Mouse (Mus musculus): ENCODE measurements at regions not wholly inside any gene's neighbourhood (a gene's known extent, or its start where the extent isn't known, plus 50 kb on each side); places are given as distances from the start of the nearest gene placed in this dataset.

DNA sequence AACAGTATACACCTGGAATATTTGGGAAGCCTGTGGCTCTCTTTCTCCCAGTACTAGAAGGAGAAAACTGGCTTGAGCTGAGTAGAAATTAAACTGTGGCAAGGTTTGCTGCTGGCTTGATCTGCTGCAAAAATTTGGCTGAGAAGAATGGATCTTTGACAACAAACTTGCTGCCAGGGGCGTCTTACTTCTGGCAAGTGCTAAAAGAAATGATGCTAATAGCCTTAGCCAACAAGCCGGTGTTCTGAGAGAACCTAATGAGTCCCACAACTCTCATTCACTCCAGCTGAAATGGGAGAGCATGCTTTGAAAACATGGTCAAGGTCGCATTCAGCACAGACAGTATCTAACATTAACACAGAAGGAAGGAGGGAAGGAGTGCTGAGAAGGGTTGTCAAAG, 885.8 kb upstream of the Ddx18 start:
- H3K4me1 ChIP-seq (ENCODE audit: control insufficient read depth, insufficient read depth, low read length): no peaks in the 10 kb centered on the region
- no peaks in the 10 kb centered on the region for H3K9me3 ChIP-seq (replicated peaks; ENCODE audit: control insufficient read depth, low read length)
- 68% methylated on average over 3 of the region's 3 CpGs for WGBS (ENCODE audit: insufficient replicate concordance)
- no peaks in the 10 kb centered on the region for H3K27me3 ChIP-seq (ENCODE audit: control insufficient read depth, insufficient read depth, low read length)
- no peak overlapping the region for H3K9ac ChIP-seq (ENCODE audit: low read depth, low read length)
- H3K27ac ChIP-seq (ENCODE audit: low read depth, low read length): no peak overlapping the region
- H3K4me3 ChIP-seq (ENCODE audit: low read depth, low read length): no peak overlapping the region
- ATAC-seq (replicated peaks; ENCODE audit: insufficient number of reproducible peaks, low FRiP score, low TSS enrichment): no peak
- H3K4me2 ChIP-seq: no peak overlapping the region
- no peaks in the 10 kb centered on the region for H3K36me3 ChIP-seq (ENCODE audit: control insufficient read depth, insufficient read depth, low read length)

DNA sequence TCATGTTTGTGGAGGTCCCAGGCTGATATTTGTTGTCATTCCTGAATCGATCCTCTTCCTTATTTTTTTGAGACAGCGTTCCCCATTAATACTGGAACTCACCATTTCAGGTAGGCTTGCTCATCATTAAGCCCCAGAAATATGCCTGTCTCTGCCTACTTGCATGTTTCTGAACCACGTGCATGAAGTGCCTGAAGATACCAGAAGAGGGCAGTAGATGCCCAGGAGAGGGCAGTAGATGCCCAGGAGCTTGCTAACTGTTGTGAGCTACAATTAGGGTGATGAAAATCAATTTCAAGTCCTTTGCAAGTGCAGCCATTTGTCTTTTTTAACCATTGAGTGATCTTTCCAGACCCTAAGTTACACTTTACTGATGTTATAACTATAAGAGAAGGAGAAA, 871.6 kb upstream of the Ddx18 start:
- ATAC-seq (replicated peaks; ENCODE audit: insufficient number of reproducible peaks, low FRiP score, low TSS enrichment): no peak
- no peak overlapping the region for H3K9ac ChIP-seq (ENCODE audit: low read depth, low read length)
- H3K27ac ChIP-seq (ENCODE audit: low read depth, low read length): no peak overlapping the region
- no peak overlapping the region for H3K4me2 ChIP-seq
- H3K9me3 ChIP-seq (replicated peaks; ENCODE audit: control insufficient read depth, low read length): no peaks in the 10 kb centered on the region
- no peaks in the 10 kb centered on the region for H3K36me3 ChIP-seq (ENCODE audit: control insufficient read depth, insufficient read depth, low read length)
- H3K27me3 ChIP-seq (ENCODE audit: control insufficient read depth, insufficient read depth, low read length): no peaks in the 10 kb centered on the region
- no peaks in the 10 kb centered on the region for H3K4me1 ChIP-seq (ENCODE audit: control insufficient read depth, insufficient read depth, low read length)
- no peak overlapping the region for H3K4me3 ChIP-seq (ENCODE audit: low read depth, low read length)
- WGBS (ENCODE audit: insufficient replicate concordance): 68% methylated on average over 3 of the region's 3 CpGs

DNA sequence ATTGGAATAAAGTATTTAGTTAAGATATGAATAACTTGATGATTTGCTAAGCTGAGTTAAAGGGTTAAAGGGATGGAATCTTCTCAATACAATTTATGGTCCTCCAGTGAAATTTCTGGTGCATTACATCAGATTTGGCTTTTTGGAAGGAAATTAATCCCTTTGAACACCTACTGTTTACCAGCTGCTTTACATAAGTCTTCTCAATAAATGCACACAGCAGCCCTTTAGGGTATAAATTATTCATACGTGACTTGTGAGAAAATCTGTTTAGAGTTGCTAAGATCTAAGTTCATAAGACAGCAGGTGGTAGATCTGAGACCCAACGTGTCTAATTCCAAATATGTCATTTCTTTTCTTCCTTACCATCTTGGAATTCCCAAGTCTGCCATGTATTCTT, 855.7 kb upstream of the Ddx18 start:
- no peak for ATAC-seq (replicated peaks; ENCODE audit: insufficient number of reproducible peaks, low FRiP score, low TSS enrichment)
- Histone ChIP-seq H3K4me2 (no peak overlapping the region), H3K27ac (ENCODE audit: low read depth, low read length) (no peak overlapping the region), H3K36me3 (ENCODE audit: control insufficient read depth, insufficient read depth, low read length) (no peaks in the 10 kb centered on the region), H3K9me3 (replicated peaks; ENCODE audit: control insufficient read depth, low read length) (no peaks in the 10 kb centered on the region), H3K4me1 (ENCODE audit: control insufficient read depth, insufficient read depth, low read length) (no peaks in the 10 kb centered on the region), H3K27me3 (ENCODE audit: control insufficient read depth, insufficient read depth, low read length) (no peaks in the 10 kb centered on the region), H3K4me3 (ENCODE audit: low read depth, low read length) (no peak overlapping the region), H3K9ac (ENCODE audit: low read depth, low read length) (no peak overlapping the region)
- 71% methylated on average over 2 of the region's 2 CpGs for WGBS (ENCODE audit: insufficient replicate concordance)

DNA sequence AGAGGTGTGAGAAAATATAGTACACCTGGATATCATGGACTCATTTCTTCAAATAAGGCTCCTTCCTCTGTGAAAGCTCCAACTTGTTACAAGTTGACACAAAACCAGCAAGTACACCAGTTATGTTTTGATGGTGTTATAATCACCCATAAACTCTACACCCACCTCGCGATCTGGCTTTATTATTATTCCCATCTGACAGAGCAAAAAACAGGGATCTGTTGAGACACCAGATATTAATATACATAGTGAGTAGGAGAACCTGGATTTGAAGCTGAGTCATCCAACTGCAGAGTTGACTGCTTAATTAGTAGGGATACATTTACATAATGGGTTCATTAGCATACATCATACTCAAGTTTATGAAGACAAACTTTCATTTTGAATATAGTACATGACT, 828.6 kb upstream of the Ddx18 start:
- Histone ChIP-seq H3K4me1 (ENCODE audit: control insufficient read depth, insufficient read depth, low read length) (no peaks in the 10 kb centered on the region), H3K9ac (ENCODE audit: low read depth, low read length) (no peak overlapping the region), H3K4me2 (no peak overlapping the region), H3K4me3 (ENCODE audit: low read depth, low read length) (no peak overlapping the region), H3K27me3 (ENCODE audit: control insufficient read depth, insufficient read depth, low read length) (no peaks in the 10 kb centered on the region), H3K27ac (ENCODE audit: low read depth, low read length) (no peak overlapping the region), H3K36me3 (ENCODE audit: control insufficient read depth, insufficient read depth, low read length) (no peaks in the 10 kb centered on the region), H3K9me3 (replicated peaks; ENCODE audit: control insufficient read depth, low read length) (no peaks in the 10 kb centered on the region)
- WGBS (ENCODE audit: insufficient replicate concordance): 95% methylated on average over 2 of the region's 2 CpGs
- ATAC-seq (replicated peaks; ENCODE audit: insufficient number of reproducible peaks, low FRiP score, low TSS enrichment): no peak

DNA sequence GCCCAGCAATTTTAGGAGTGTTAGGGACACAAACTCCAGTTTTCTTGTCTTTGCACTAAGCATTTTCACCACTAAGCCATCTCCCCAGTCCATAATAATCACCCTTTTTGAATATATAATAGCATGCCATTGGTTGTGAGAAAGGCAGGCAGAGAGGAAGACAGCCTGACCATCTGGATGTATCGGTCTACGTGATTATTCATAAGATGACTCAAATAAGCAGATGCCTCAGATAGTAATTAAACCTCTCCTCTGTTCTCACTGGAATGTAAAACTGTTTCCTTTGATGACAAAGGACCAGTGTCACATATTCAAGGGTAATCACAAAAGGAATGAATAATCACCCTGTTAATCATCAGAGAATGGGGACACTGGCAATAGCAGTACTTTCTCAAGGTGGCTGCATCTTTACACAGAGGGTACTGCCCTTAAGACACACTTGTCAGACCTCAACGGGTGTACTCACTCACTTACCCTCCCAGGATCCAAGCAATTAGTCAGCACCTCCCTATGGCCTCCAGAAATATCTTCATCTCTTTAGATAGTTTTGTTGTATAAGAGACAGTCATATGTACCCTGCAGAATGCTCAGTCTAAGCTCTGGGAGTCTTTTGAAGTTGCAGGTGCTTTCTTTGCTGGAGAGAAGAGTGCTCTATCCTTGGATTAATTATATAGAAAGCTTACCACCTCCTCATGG, 826.0 kb upstream of the Ddx18 start:
- WGBS (ENCODE audit: insufficient replicate concordance): 74% methylated on average over 3 of the region's 3 CpGs
- Histone ChIP-seq H3K4me3 (ENCODE audit: low read depth, low read length) (no peak overlapping the region), H3K27me3 (ENCODE audit: control insufficient read depth, insufficient read depth, low read length) (no peaks in the 10 kb centered on the region), H3K4me1 (ENCODE audit: control insufficient read depth, insufficient read depth, low read length) (no peaks in the 10 kb centered on the region), H3K9me3 (replicated peaks; ENCODE audit: control insufficient read depth, low read length) (no peaks in the 10 kb centered on the region), H3K27ac (ENCODE audit: low read depth, low read length) (no peak overlapping the region), H3K4me2 (no peak overlapping the region), H3K36me3 (ENCODE audit: control insufficient read depth, insufficient read depth, low read length) (no peaks in the 10 kb centered on the region), H3K9ac (ENCODE audit: low read depth, low read length) (no peak overlapping the region)
- ATAC-seq (replicated peaks; ENCODE audit: insufficient number of reproducible peaks, low FRiP score, low TSS enrichment): no peak

DNA sequence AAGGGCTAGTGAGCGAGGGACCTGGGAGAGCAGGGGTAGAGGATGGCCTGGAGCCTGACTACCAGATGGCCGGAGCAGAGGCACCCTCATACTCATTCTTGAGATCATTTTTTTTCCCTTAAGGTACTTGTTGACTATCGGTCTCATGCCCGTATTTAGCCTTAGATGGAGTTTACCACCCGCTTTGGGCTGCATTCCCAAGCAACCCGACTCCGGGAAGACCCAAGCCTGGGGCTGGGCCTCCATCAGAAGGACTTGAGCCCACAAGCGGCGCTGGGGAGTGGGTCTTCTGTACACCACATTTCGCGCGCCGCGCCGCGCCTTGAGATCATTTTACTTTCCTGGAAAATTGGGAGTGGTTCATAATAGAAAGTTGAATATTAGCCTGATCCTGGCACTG, 789.2 kb upstream of the Ddx18 start:
- Histone ChIP-seq H3K9ac (ENCODE audit: low read depth, low read length) (no peak overlapping the region), H3K9me3 (replicated peaks; ENCODE audit: control insufficient read depth, low read length) (no peaks in the 10 kb centered on the region), H3K27ac (ENCODE audit: low read depth, low read length) (no peak overlapping the region), H3K36me3 (ENCODE audit: control insufficient read depth, insufficient read depth, low read length) (no peaks in the 10 kb centered on the region), H3K4me3 (ENCODE audit: low read depth, low read length) (no peak overlapping the region), H3K4me1 (ENCODE audit: control insufficient read depth, insufficient read depth, low read length) (no peaks in the 10 kb centered on the region), H3K27me3 (ENCODE audit: control insufficient read depth, insufficient read depth, low read length) (no peaks in the 10 kb centered on the region), H3K4me2 (no peak overlapping the region)
- WGBS (ENCODE audit: insufficient replicate concordance): 86% methylated on average over 16 of the region's 16 CpGs
- peak; percentile 92 for ATAC-seq (replicated peaks; ENCODE audit: insufficient number of reproducible peaks, low FRiP score, low TSS enrichment)

DNA sequence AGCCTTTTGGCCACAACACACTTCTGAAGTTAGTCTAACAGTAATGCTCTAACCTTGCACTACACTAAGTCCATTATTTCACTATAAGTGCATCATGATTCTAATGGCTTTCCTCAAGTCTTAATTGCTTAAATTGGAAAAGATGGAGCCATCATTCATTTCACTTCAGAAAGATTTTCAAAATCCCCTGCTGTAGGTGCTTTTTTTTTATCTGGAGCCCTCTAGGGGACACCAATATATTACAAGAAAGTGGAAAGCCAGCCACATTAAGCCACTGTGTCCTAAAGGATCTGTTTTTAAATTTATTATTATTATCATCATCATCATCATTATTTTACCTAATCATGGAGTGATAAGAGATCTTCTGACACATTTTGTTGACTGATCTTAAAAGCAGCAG, 783.7 kb upstream of the Ddx18 start:
- no peaks in the 10 kb centered on the region for H3K27me3 ChIP-seq (ENCODE audit: control insufficient read depth, insufficient read depth, low read length)
- no peak overlapping the region for H3K4me2 ChIP-seq
- H3K9ac ChIP-seq (ENCODE audit: low read depth, low read length): no peak overlapping the region
- no peak overlapping the region for H3K4me3 ChIP-seq (ENCODE audit: low read depth, low read length)
- no peaks in the 10 kb centered on the region for H3K4me1 ChIP-seq (ENCODE audit: control insufficient read depth, insufficient read depth, low read length)
- H3K36me3 ChIP-seq (ENCODE audit: control insufficient read depth, insufficient read depth, low read length): no peaks in the 10 kb centered on the region
- no peaks in the 10 kb centered on the region for H3K9me3 ChIP-seq (replicated peaks; ENCODE audit: control insufficient read depth, low read length)
- no peak overlapping the region for H3K27ac ChIP-seq (ENCODE audit: low read depth, low read length)
- ATAC-seq (replicated peaks; ENCODE audit: insufficient number of reproducible peaks, low FRiP score, low TSS enrichment): no peak

DNA sequence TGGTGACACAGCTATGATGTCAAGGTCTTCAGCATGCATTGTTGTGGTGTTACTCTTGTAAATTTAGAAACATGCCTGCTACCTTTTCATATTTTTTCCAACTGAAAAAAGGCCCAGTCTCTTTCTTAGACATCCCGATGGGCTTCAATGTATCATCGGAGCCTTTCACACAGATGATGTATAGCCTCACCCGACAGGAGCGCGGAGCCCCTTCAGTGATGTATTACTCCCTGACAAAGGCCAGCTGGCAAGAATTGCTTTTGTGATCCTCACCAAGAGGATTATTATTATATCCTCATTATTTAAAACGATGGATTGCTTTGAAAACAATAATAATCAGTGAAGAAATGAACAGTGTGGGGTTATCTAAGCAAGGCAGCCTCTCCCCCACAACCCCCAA, 765.5 kb upstream of the Ddx18 start:
- H3K4me1 ChIP-seq (ENCODE audit: control insufficient read depth, insufficient read depth, low read length): no peaks in the 10 kb centered on the region
- ATAC-seq (replicated peaks; ENCODE audit: insufficient number of reproducible peaks, low FRiP score, low TSS enrichment): no peak
- H3K27me3 ChIP-seq (ENCODE audit: control insufficient read depth, insufficient read depth, low read length): no peaks in the 10 kb centered on the region
- WGBS (ENCODE audit: insufficient replicate concordance): 72% methylated on average over 6 of the region's 6 CpGs
- no peaks in the 10 kb centered on the region for H3K9me3 ChIP-seq (replicated peaks; ENCODE audit: control insufficient read depth, low read length)
- H3K27ac ChIP-seq (ENCODE audit: low read depth, low read length): no peak overlapping the region
- H3K4me2 ChIP-seq: no peak overlapping the region
- H3K36me3 ChIP-seq (ENCODE audit: control insufficient read depth, insufficient read depth, low read length): no peaks in the 10 kb centered on the region
- no peak overlapping the region for H3K9ac ChIP-seq (ENCODE audit: low read depth, low read length)
- H3K4me3 ChIP-seq (ENCODE audit: low read depth, low read length): no peak overlapping the region

DNA sequence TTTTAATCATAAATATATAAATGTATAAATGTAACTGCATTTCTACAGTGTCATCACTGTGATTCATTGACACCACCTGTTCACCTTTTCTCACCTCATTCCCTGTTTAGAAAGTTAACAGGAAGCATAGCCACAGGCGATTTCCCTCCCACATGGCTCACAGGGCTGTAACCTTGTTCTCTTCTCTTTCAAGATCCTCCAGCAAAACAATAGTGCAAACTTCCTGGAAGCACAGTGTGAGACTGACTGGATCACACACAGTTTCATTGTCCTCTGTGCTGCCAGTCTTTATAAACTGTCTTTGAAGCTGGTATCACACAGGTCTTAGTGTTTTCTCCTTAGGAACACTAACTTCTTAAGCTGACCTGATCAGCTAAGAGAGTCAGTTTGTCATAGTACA, 760.5 kb upstream of the Ddx18 start:
- H3K9me3 ChIP-seq (replicated peaks; ENCODE audit: control insufficient read depth, low read length): no peaks in the 10 kb centered on the region

More for the DNA sequence above, 760.5 kb upstream of the Ddx18 start:
- Histone ChIP-seq H3K27ac (ENCODE audit: low read depth, low read length) (no peak overlapping the region), H3K27me3 (ENCODE audit: control insufficient read depth, insufficient read depth, low read length) (no peaks in the 10 kb centered on the region), H3K9ac (ENCODE audit: low read depth, low read length) (no peak overlapping the region), H3K4me2 (no peak overlapping the region), H3K4me3 (ENCODE audit: low read depth, low read length) (no peak overlapping the region), H3K36me3 (ENCODE audit: control insufficient read depth, insufficient read depth, low read length) (no peaks in the 10 kb centered on the region), H3K4me1 (ENCODE audit: control insufficient read depth, insufficient read depth, low read length) (no peaks in the 10 kb centered on the region)
- no peak for ATAC-seq (replicated peaks; ENCODE audit: insufficient number of reproducible peaks, low FRiP score, low TSS enrichment)
- WGBS (ENCODE audit: insufficient replicate concordance): 50% methylated on average over 1 of the region's 1 CpGs

Measured in heart, embryonic 11.5 days (tissue).